Mouse (Mus musculus) heart, adult 8-10 months (tissue): ENCODE data around the gene Naip1. TPM values are rescaled to one million over a fixed set of nuclear protein-coding genes. Genes with fewer than 3 reads are reported as not detected.
"Not testable (repeated sequence)": the region's sequence is repeated elsewhere in the genome, so short reads cannot be mapped to it uniquely, and the experiment has no call there.

Source experiments
- DNase-seq: peaks from one replicate; pipeline ENCODE4 v3.0.0; 2022; ENCODE audit warnings: low spot score
- total RNA-seq, 4 experiments: library from RNA; stranded (reverse); gene quantifications; 2 replicates each; pipeline ENCODE4 v1.2.4; 2022

Gene Naip1
- total RNA-seq, 4 experiments from 2014 or later: 0.46 TPM; not detected in 3

DNA sequence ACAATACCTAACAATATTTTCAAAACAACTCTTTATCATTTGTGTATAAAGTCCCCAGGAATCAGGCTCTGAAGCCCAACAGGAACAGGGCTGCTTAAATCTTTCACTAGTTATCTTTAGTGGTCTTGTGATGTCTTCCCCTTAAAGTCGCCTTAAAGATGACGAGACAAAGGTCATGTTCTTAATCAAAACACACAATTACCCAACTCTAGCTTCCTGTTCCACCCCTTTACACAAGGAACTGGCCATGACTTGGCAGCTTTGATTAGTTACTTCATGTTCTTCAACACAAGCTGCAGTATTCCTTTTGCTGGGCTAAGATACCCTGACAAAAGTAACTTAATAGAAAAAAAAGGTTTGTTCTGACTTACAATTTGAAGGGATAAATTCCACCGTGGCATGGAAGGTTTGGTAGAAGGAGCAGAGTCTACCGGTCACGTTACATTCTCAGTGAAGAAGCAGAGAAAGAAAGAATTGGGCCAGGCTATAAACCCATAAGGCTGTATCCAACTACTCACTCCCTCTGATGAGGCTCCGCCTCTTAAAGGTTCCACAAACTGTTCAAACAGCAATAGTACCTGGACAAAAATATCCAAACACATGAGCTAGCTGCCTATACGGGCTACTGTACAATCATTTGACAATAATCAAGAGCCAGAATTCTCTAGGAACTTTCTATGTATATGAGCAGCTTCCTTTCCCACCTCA lies 49.6 kb downstream of the Naip1 start:
- not testable (repeated sequence) for DNase-seq

DNA sequence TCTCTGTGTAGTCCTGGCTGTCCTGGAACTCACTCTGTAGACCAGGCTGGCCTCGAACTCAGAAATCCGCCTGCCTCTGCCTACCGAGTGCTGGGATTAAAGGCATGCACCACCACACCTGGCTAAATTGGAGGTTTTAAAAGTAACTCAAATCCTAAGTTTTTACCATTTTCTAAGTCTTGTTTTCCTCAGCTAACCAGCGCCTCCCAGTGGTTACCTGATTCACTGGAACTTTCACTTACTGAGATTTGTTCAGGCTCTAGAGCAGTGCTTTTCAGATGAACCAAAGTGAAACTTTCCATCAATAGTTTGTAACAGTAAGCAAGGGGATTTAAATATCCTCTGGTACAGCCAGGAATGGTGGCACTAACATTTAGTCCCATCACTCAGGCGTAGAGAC lies 61.6 kb downstream of the Naip1 start:
- not testable (repeated sequence) for DNase-seq

DNA sequence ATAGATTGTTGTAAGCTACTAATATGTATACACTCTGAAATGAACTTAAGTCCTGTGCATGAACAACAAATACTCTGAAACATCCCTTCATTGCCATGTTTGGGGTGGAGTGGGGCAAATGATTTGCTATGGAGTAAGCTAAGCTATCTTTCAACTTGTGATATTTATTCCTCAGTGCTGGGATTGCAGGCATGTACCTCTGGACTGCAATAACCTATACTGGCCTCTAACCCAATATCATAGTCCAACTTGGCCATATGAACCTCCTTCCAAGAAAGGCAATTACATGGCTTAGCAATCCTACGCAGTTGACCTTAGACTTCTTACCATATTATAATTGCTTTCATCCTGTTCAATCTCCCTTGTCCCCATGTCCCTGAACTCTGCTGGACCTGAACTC lies 82.1 kb downstream of the Naip1 start:
- DNase-seq: no peak

Other genes with a start within 250 kb of the Naip1 start
- gene Naip5, start 206.5 kb downstream of the Naip1 start, total RNA-seq: under 1 TPM; 0.19 to 0.78 (median 0.36) TPM
- gene Naip6, start 135.2 kb downstream of the Naip1 start, total RNA-seq: under 1 TPM; 0.08 to 0.52 (median 0.16) TPM
- 10 to 100 TPM; 16.3 to 29.0 (median 21.0) TPM for gene Gtf2h2, start 39.7 kb upstream of the Naip1 start, total RNA-seq
- 1 to 10 TPM in 1 of 4 experiments, under 1 TPM in 3; 0.24 to 1.1 (median 0.66) TPM for gene Ocln, start 99.8 kb upstream of the Naip1 start, total RNA-seq
- under 1 TPM; 0.37 to 0.90 (median 0.63) TPM for gene Marveld2, start 164.1 kb upstream of the Naip1 start, total RNA-seq
- gene Ak6, start 198.1 kb upstream of the Naip1 start, total RNA-seq: 10 to 100 TPM; 57.2 to 64.6 (median 60.3) TPM
- 10 to 100 TPM; 13.4 to 16.6 (median 15.6) TPM for gene Rad17, start 198.2 kb upstream of the Naip1 start, total RNA-seq
- 10 to 100 TPM in 3 of 4 experiments, 1 to 10 TPM in 1; 9.1 to 14.5 (median 12.1) TPM for gene Taf9, start 198.7 kb upstream of the Naip1 start, total RNA-seq
- under 1 TPM; 0.33 to 0.60 (median 0.44) TPM for gene Ccdc125, start 216.8 kb upstream of the Naip1 start, total RNA-seq